Mouse (Mus musculus) heart, embryonic 11.5 days (tissue): ENCODE measurements around the gene Rarres1. TPM values are rescaled to one million over a fixed set of nuclear protein-coding genes. Genes with fewer than 3 reads are reported as not detected.

Experiments used
- ATAC-seq: fragments of 200-750 bp; cut with Nextera tagmentation; replicated peaks from 2 replicates; pipeline ENCODE4 v1.8.0; 2017; ENCODE audit warnings: moderate library complexity; ENCODE audit not compliant: insufficient number of reproducible peaks, low FRiP score, low TSS enrichment
- H3K27ac ChIP-seq: fragments of 300-500 bp; sonication (generic); 2 replicates; pipeline ENCODE4 v1.5.1; 2014; ENCODE audit warnings: mild to moderate bottlenecking, low read depth, low read length
- H3K27me3 ChIP-seq: fragments of 300-500 bp; sonication (generic); 2 replicates; pipeline ENCODE4 v1.6.1; 2014; ENCODE audit warnings: mild to moderate bottlenecking, low read length, mixed read lengths; ENCODE audit not compliant: control insufficient read depth, insufficient read depth
- H3K36me3 ChIP-seq: fragments of 300-500 bp; sonication (generic); 2 replicates; pipeline ENCODE4 v1.6.1; 2014; ENCODE audit warnings: mild to moderate bottlenecking, low read length, moderate library complexity, mixed read lengths; ENCODE audit not compliant: control insufficient read depth, insufficient read depth
- H3K4me1 ChIP-seq: fragments of 300-500 bp; sonication (generic); 2 replicates; pipeline ENCODE4 v1.6.1; 2014; ENCODE audit warnings: low read length; ENCODE audit not compliant: control insufficient read depth, insufficient read depth
- H3K4me2 ChIP-seq: fragments of 300-500 bp; sonication (generic); 2 replicates; pipeline ENCODE4 v1.6.1; 2014; ENCODE audit warnings: mild to moderate bottlenecking, moderate library complexity
- H3K4me3 ChIP-seq: fragments of 300-500 bp; sonication (generic); 2 replicates; pipeline ENCODE4 v1.5.1; 2014; ENCODE audit warnings: low read depth, low read length
- H3K9ac ChIP-seq: fragments of 300-500 bp; sonication (generic); 2 replicates; pipeline ENCODE4 v1.6.1; 2014; ENCODE audit warnings: mild to moderate bottlenecking, low read depth, low read length, moderate library complexity
- H3K9me3 ChIP-seq: fragments of 300-500 bp; sonication (generic); replicated peaks from 2 replicates; pipeline ENCODE4 v1.6.1; 2016; ENCODE audit warnings: low read length; ENCODE audit not compliant: control insufficient read depth
- WGBS: fragments of 180-500 bp; shearing (Covaris S2); extraction: QIAGEN DNeasy Blood & Tissue Kit; methylation state at CpG from one replicate; pipeline ENCODE4 v1.1.7; 2014; ENCODE audit not compliant: insufficient replicate concordance; 5-methylcytosine and 5-hydroxymethylcytosine counted together
- polyA plus RNA-seq: library from polyadenylated mRNA; unstranded; fragments of >200 nt; fragmentation: Nextera tagmentation; extraction: Ambion mirVana; gene quantifications from 2 replicates; pipeline ENCODE4 v1.2.1, GENCODE M21; 2014

Rarres1 gene
- polyA plus RNA-seq, 1 experiment from 2014 or later: 0.89 TPM

DNA sequence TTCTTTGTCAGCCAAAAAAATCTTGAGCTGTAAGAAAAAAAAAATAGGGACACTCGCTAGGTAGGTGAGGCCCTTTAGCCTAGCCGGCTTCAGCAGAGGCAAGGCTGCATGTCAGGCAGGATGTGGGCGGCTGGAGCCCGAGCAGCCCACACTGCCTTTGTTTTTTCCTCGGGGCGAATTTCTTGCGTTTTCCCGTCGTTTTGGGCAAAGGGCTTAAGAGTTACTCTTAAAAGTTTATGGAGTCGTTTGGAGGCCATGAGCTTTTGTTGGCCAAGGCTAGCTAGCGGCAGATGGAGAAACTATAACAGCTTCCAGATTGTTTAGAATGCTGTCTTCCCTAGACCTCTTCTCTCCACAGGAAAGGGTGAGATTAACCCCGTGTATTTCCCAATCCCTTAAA lies 52.3 kb downstream of the Rarres1 start:
- H3K27me3 ChIP-seq: no peaks in the 10 kb centered on the region
- H3K36me3 ChIP-seq: peaks cover 7% of the 10 kb centered on the region
- WGBS: 3% methylated on average over 12 of the region's 12 CpGs
- peaks cover 6% of the 10 kb centered on the region; the same call in 1 of the 2 replicates for H3K4me1 ChIP-seq
- no peak for ATAC-seq
- peak overlapping the region; percentile 62 for H3K4me3 ChIP-seq
- H3K27ac ChIP-seq: peak overlapping the region; percentile 30
- peak overlapping the region; percentile 65 for H3K9ac ChIP-seq
- no peaks in the 10 kb centered on the region for H3K9me3 ChIP-seq
- peak overlapping the region; percentile 74 for H3K4me2 ChIP-seq

DNA sequence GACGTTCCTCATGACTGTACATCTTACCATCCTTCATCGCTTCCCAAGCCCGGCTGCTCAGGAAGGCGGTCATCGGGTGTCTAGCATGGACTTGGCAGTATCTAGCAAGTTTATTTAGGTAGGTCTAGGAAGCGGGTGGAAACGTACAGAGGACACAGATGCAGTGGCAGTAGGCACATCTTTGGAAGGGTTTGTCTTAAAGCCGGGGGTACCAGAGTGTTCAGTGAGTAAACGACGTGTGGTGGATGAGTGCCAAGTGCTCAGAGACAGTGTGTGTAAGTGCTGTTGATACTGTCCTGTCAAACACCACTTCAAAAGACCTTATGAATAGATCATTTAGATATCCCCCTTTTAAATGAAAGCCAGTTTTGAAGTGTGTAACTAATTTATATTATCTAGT lies 52.7 kb downstream of the Rarres1 start:
- H3K9me3 ChIP-seq: no peaks in the 10 kb centered on the region
- no peak overlapping the region; the same call in 1 of the 2 replicates for H3K9ac ChIP-seq
- no peak overlapping the region for H3K27ac ChIP-seq
- H3K4me2 ChIP-seq: peak overlapping the region; percentile 74
- H3K27me3 ChIP-seq: no peaks in the 10 kb centered on the region
- 33% methylated on average over 10 of the region's 10 CpGs for WGBS
- H3K36me3 ChIP-seq: peaks cover 10% of the 10 kb centered on the region
- no peak for ATAC-seq
- peaks cover 6% of the 10 kb centered on the region; the same call in 1 of the 2 replicates for H3K4me1 ChIP-seq
- peak overlapping the region; percentile 62 for H3K4me3 ChIP-seq

DNA sequence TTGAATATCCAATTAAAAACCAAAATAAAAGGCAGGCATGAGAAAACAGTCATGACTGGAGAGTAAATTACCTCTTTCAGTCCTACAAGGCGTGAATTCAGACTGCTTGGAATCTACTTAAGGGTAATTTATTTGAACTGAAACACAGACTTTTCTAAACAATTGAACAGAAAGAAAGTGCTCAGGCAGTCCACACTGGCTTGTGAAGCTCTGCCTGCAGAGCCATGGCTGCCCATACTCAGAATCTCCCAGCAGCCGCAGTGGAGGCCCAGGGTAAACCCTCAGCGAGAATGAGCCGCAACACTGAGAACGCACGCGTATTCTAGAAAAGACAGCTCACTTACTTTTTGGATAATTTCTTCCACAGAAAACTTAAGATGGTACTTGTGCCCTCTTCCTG lies 53.3 kb downstream of the Rarres1 start:
- ATAC-seq: no peak
- H3K9me3 ChIP-seq: no peaks in the 10 kb centered on the region
- 78% methylated on average over 7 of the region's 7 CpGs for WGBS
- no peak overlapping the region for H3K27ac ChIP-seq
- no peaks in the 10 kb centered on the region for H3K27me3 ChIP-seq
- H3K4me1 ChIP-seq: peaks cover 6% of the 10 kb centered on the region; the same call in 1 of the 2 replicates
- peaks cover 10% of the 10 kb centered on the region for H3K36me3 ChIP-seq
- no peak overlapping the region for H3K9ac ChIP-seq
- no peak overlapping the region for H3K4me3 ChIP-seq
- no peak overlapping the region; the same call in none of the 2 replicates for H3K4me2 ChIP-seq

DNA sequence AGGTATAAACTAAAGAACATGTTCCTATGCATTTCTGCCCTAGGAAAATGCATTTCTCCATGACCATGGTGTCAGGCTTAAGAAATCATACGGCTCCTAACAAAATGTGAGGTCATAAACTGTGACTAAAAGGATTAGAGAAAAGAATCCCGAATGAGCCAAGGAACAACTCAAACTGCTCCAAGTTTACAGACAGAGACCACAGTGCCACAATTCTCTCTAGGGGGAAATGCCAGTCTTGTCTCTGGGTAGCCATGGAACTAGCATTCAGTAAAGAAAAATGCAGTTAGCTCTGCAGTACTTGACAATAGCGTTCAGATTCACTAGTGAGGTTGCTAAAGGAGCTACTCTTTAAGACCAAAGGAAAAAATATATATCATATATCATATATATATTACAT lies 55.4 kb downstream of the Rarres1 start:
- no peak overlapping the region for H3K4me3 ChIP-seq
- H3K27me3 ChIP-seq: no peaks in the 10 kb centered on the region
- peaks cover 6% of the 10 kb centered on the region; the same call in 1 of the 2 replicates for H3K4me1 ChIP-seq
- no peak overlapping the region for H3K4me2 ChIP-seq
- H3K9me3 ChIP-seq: no peaks in the 10 kb centered on the region
- 91% methylated on average over 3 of the region's 3 CpGs for WGBS
- H3K9ac ChIP-seq: no peak overlapping the region
- H3K36me3 ChIP-seq: peaks cover 14% of the 10 kb centered on the region
- ATAC-seq: no peak
- H3K27ac ChIP-seq: no peak overlapping the region

DNA sequence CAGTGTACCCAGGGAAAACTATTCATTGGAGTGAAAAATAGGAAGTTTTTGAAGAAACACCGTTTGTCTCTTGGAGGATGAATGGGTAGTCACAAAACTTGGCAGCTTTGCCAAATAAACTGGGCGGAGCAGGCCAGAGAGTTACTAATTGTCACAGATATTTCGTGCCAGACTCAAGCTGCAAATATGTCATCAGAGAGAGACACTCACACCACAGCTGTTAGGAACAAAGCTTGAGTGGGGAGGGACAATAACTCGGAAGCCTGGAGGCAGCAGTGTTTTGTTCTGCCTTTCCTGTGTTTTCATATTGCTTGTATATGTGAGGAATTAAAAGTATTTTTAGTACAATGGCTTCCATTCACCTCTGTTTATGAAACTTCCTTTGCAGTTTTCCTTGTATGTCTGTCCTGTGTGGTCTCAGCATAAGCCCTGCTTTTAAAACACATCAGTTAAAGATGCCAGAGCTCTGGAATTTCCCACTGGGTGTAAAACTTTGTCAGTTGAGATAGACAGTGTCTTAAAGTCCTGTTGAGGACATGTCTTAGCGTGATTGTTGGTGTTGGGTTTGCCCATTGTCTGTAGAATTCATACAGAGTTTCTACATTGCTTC lies 64.6 kb downstream of the Rarres1 start:
- H3K27ac ChIP-seq: no peak overlapping the region
- no peak for ATAC-seq
- H3K4me3 ChIP-seq: no peak overlapping the region
- H3K27me3 ChIP-seq: no peaks in the 10 kb centered on the region
- H3K9ac ChIP-seq: no peak overlapping the region
- no peaks in the 10 kb centered on the region; the same call in 1 of the 2 replicates for H3K9me3 ChIP-seq
- H3K36me3 ChIP-seq: peaks cover 32% of the 10 kb centered on the region
- 91% methylated on average over 5 of the region's 5 CpGs for WGBS
- H3K4me2 ChIP-seq: no peak overlapping the region
- H3K4me1 ChIP-seq: no peaks in the 10 kb centered on the region

DNA sequence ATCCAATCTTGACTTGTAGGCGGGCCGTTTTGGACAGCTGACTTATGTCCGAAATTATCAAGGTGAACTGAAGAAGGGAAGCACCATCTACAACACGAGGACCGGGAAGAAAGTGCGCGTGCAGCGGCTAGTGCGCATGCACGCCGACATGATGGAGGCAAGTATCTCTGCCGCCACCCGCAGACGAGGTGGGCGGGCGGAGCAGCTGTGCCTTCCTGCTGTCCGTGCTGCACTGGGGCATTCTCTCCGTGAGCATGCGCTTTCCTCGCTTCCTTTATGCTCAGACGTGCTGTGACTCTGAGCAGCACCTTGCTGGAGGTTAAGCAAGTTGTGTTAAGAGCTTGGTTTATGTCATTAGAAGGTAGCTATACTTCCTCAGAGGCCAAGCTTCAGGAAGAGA lies 65.7 kb downstream of the Rarres1 start:
- Histone ChIP-seq H3K27ac (no peak overlapping the region), H3K4me1 (no peaks in the 10 kb centered on the region), H3K9ac (no peak overlapping the region), H3K4me2 (no peak overlapping the region), H3K36me3 (peaks cover 27% of the 10 kb centered on the region), H3K9me3 (no peaks in the 10 kb centered on the region; the same call in 1 of the 2 replicates), H3K4me3 (no peak overlapping the region), H3K27me3 (no peaks in the 10 kb centered on the region)
- 95% methylated on average over 21 of the region's 21 CpGs for WGBS
- ATAC-seq: no peak

DNA sequence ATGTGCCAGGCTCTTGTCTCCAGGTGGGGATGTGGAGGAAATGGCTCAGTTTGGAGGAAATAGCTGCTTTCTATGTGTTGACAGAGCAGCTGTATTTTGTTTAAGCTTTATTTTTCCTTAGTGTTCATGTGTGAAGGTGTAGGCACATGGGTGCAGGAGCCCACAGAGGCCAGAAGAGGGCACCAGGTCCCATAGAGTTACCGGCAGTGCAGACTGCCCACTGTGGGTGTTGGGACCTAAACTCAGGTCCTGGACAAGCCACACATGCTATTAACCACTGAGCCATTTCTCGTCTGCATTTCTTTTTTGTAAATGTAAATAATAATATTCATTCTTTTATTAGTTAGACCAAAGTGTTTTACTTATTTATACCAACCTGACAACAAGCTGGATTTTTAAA lies 68.2 kb downstream of the Rarres1 start:
- 81% methylated on average over 2 of the region's 2 CpGs for WGBS
- ATAC-seq: no peak
- no peaks in the 10 kb centered on the region for H3K27me3 ChIP-seq

DNA sequence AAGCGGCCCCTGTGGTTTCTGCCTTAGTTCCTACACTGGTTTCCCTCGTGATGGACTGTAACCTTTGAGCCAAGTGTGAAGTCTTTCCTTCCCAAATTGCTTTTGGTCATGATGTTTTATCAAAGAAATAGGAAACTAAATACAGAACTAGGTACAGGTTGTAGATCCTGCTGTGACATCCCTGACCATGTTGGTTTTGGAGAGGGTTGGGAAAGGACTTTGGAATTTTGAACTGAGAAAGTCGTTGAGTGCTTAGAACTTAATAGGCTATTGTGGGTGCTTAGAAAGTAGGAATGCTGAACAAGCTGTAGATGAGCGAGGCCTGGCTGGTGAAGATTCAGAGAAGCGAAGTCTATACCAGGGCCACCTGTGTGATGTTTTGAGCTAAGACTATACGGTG lies 81.3 kb downstream of the Rarres1 start:
- 90% methylated on average over 6 of the region's 6 CpGs for WGBS
- H3K4me2 ChIP-seq: no peak overlapping the region
- no peak for ATAC-seq

More for the DNA sequence above, 68.2 kb downstream of the Rarres1 start:
- H3K4me1 ChIP-seq: no peaks in the 10 kb centered on the region
- no peak overlapping the region for H3K4me2 ChIP-seq
- H3K27ac ChIP-seq: no peak overlapping the region
- H3K9me3 ChIP-seq: no peaks in the 10 kb centered on the region; the same call in 1 of the 2 replicates
- no peak overlapping the region for H3K9ac ChIP-seq
- peaks cover 31% of the 10 kb centered on the region for H3K36me3 ChIP-seq
- H3K4me3 ChIP-seq: no peak overlapping the region

DNA sequence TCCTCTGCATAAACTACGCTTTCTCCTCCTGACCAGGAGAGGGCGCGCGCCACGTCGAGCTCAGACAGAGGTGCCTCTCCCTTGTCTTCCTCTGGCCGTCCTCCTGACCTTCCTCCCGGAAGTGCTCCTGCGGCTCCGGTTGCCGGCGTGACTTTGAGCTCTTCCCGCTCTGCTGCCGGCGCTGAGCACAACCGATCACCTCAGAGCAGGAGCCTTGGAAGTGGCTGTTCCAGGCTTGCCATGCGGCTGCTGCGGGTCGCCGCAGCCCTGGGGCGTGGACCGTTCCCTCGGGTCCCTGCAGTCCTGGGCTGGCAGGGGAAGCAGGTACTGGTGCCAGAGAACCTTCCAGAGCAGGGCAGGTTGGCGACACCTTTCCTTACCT lies 85.3 kb downstream of the Rarres1 start, which contains the start of gene Gfm1:
Gene Gfm1 (plus strand): TSS at position 98 of the 382 bp plus-strand sequence.
- Histone ChIP-seq H3K4me1 (peaks cover 6% of the 10 kb centered on the region; the same call in 1 of the 2 replicates), H3K9ac (peak within 1 kb of the TSS; percentile 80), H3K4me3 (peak within 1 kb of the TSS; percentile 86), H3K36me3 (peaks cover 8% of the 10 kb centered on the region; the same call in 1 of the 2 replicates), H3K4me2 (peak within 1 kb of the TSS; percentile 83), H3K27ac (no peak within 1 kb of the TSS), H3K9me3 (peaks cover 10% of the 10 kb centered on the region), H3K27me3 (no peaks in the 10 kb centered on the region)
- WGBS: under 1% methylated on average over 24 of the region's 24 CpGs
- ATAC-seq: peak; percentile 89

More for the DNA sequence above, 81.3 kb downstream of the Rarres1 start:
- Histone ChIP-seq H3K36me3 (peaks cover 22% of the 10 kb centered on the region), H3K27ac (no peak overlapping the region), H3K9me3 (no peaks in the 10 kb centered on the region), H3K4me3 (no peak overlapping the region), H3K9ac (no peak overlapping the region), H3K27me3 (no peaks in the 10 kb centered on the region), H3K4me1 (peaks cover 6% of the 10 kb centered on the region; the same call in 1 of the 2 replicates)
